9 mouse cellular contexts compared by ENCODE assay signal in genomic region chr5:51868223-51868713, GRCm38 (mm10).
DNase-seq lines count a peak whose midpoint lies in the region; ATAC-seq and TF ChIP-seq lines count a peak whose summit lies in the region.
"Had no signal": no experiment of that assay in that cellular context is flagged by ENCODE, and none has a peak within 500 bp of the region (broad histone marks: within the 10 kb centered on the region; RNA-seq: fewer than 3 reads in every experiment).

No protein-coding gene starts in this region.

- no peaks in the 10 kb centered on the region for H3K36me3 ChIP-seq in embryonic facial prominence, embryonic 14.5 days (ENCODE audit: control insufficient read depth, insufficient read depth, low read length)
- no peaks in the 10 kb centered on the region for H3K36me3 ChIP-seq in embryonic facial prominence, embryonic 10.5 days (replicated peaks)
- H3K36me3 ChIP-seq in limb, embryonic 12.5 days = no peaks in the 10 kb centered on the region
- no peaks in the 10 kb centered on the region for H3K36me3 ChIP-seq in limb, embryonic 10.5 days
- H3K36me3 ChIP-seq in liver, embryonic 14.5 days (replicated peaks; ENCODE audit: control insufficient read depth, insufficient read depth, low read depth) = no peaks in the 10 kb centered on the region
- no peaks in the 10 kb centered on the region for H3K36me3 ChIP-seq in stomach, postnatal 0 days (ENCODE audit: control insufficient read depth, insufficient read depth, low read length)
- H3K36me3 ChIP-seq: hindbrain, embryonic 12.5 days had no signal

- TF ChIP-seq EP300 in liver, embryonic 14.5 days (IDR thresholded peaks at IDR 0.05; ENCODE audit: low read depth) = no peak
- TF ChIP-seq EP300 in stomach, postnatal 0 days (optimal IDR thresholded peaks at IDR 0.05) = no peak

- H3K4me2 ChIP-seq in embryonic facial prominence, embryonic 14.5 days (ENCODE audit: low read depth, low read length) = peak overlapping the region; percentile 33; the same call in 1 of the 2 replicates
- H3K4me2 ChIP-seq in limb, embryonic 12.5 days = no peak overlapping the region
- no peak overlapping the region for H3K4me2 ChIP-seq in liver, embryonic 14.5 days (ENCODE audit: low read depth)
- peak overlapping the region; percentile 42 for H3K4me2 ChIP-seq in stomach, postnatal 0 days (replicated peaks; ENCODE audit: low read depth)
- H3K4me2 ChIP-seq: hindbrain, embryonic 12.5 days had no signal

- no peaks in the 10 kb centered on the region for H3K9me3 ChIP-seq in embryonic facial prominence, embryonic 14.5 days (ENCODE audit: control insufficient read depth, low read length)
- H3K9me3 ChIP-seq in embryonic facial prominence, embryonic 10.5 days = no peaks in the 10 kb centered on the region
- H3K9me3 ChIP-seq in limb, embryonic 12.5 days = no peaks in the 10 kb centered on the region
- no peaks in the 10 kb centered on the region for H3K9me3 ChIP-seq in limb, embryonic 10.5 days (replicated peaks)
- no peaks in the 10 kb centered on the region for H3K9me3 ChIP-seq in liver, embryonic 14.5 days (ENCODE audit: control insufficient read depth, low read length)
- H3K9me3 ChIP-seq in stomach, postnatal 0 days (ENCODE audit: control insufficient read depth, low read length) = no peaks in the 10 kb centered on the region
- H3K9me3 ChIP-seq: hindbrain, embryonic 12.5 days had no signal

- ATAC-seq in embryonic facial prominence, embryonic 14.5 days (ENCODE audit: low read depth) = no peak
- peak; percentile 75; the same call in 1 of the 2 replicates for ATAC-seq in limb, embryonic 12.5 days (ENCODE audit: insufficient number of reproducible peaks, insufficient read depth, low FRiP score, low TSS enrichment, low read depth)
- no peak for ATAC-seq in liver, embryonic 14.5 days (ENCODE audit: insufficient read depth)
- no peak for ATAC-seq in stomach, postnatal 0 days (ENCODE audit: low FRiP score, low TSS enrichment)

- no peak for DNase-seq in embryonic facial prominence, embryonic 14.5 days (ENCODE audit: low spot score)
- DNase-seq in embryonic facial prominence, embryonic 10.5 days (ENCODE audit: low spot score) = no peak
- no peak for DNase-seq in limb, embryonic 10.5 days (ENCODE audit: low spot score)
- DNase-seq in liver, embryonic 14.5 days (ENCODE audit: low read depth in 3 of 3, low spot score in 3 of 3) = peak in 2 of 3 experiments; percentile 1 to 4
- DNase-seq in stomach, postnatal 0 days (ENCODE audit: low spot score) = peak; percentile 18
- no peak for DNase-seq in ovary, postnatal 14 days (ENCODE audit: low spot score)
- DNase-seq in spleen, postnatal 4 days (ENCODE audit: low spot score in 2 of 2) = no peak

- TF ChIP-seq CTCF in liver, embryonic 14.5 days (IDR thresholded peaks at IDR 0.05; ENCODE audit: low read depth) = no peak
- no peak for TF ChIP-seq CTCF in stomach, postnatal 0 days (IDR thresholded peaks at IDR 0.05; ENCODE audit: low read depth)

- H3K4me1 ChIP-seq in embryonic facial prominence, embryonic 14.5 days (ENCODE audit: control insufficient read depth, insufficient read depth, low read length) = no peaks in the 10 kb centered on the region
- no peaks in the 10 kb centered on the region for H3K4me1 ChIP-seq in embryonic facial prominence, embryonic 10.5 days
- H3K4me1 ChIP-seq in limb, embryonic 12.5 days (replicated peaks) = peaks cover 11% of the 10 kb centered on the region; the same call in 1 of the 2 replicates
- H3K4me1 ChIP-seq in limb, embryonic 10.5 days = peaks cover 7% of the 10 kb centered on the region; the same call in 1 of the 2 replicates
- no peaks in the 10 kb centered on the region for H3K4me1 ChIP-seq in liver, embryonic 14.5 days (replicated peaks; ENCODE audit: control insufficient read depth in 2 of 2, insufficient read depth in 2 of 2, low read length in 1 of 2)
- no peaks in the 10 kb centered on the region for H3K4me1 ChIP-seq in stomach, postnatal 0 days (replicated peaks; ENCODE audit: control insufficient read depth, insufficient read depth)
- H3K4me1 ChIP-seq: hindbrain, embryonic 12.5 days had no signal

- H3K4me3 ChIP-seq in embryonic facial prominence, embryonic 14.5 days (ENCODE audit: low read depth, low read length) = no peak overlapping the region
- no peak overlapping the region for H3K4me3 ChIP-seq in embryonic facial prominence, embryonic 10.5 days
- H3K4me3 ChIP-seq in limb, embryonic 12.5 days (replicated peaks) = no peak overlapping the region
- H3K4me3 ChIP-seq in limb, embryonic 10.5 days = no peak overlapping the region
- no peak overlapping the region for H3K4me3 ChIP-seq in liver, embryonic 14.5 days (ENCODE audit: insufficient read depth in 1 of 2, low read depth in 2 of 2, low read length in 2 of 2)
- H3K4me3 ChIP-seq in stomach, postnatal 0 days (ENCODE audit: low read depth, low read length) = no peak overlapping the region
- H3K4me3 ChIP-seq: hindbrain, embryonic 12.5 days had no signal

- H3K27ac ChIP-seq in embryonic facial prominence, embryonic 14.5 days (replicated peaks; ENCODE audit: low read depth, low read length) = no peak overlapping the region
- no peak overlapping the region for H3K27ac ChIP-seq in embryonic facial prominence, embryonic 10.5 days (replicated peaks)
- no peak overlapping the region for H3K27ac ChIP-seq in limb, embryonic 12.5 days
- H3K27ac ChIP-seq in limb, embryonic 10.5 days = no peak overlapping the region
- H3K27ac ChIP-seq in liver, embryonic 14.5 days = no peak overlapping the region
- H3K27ac ChIP-seq in stomach, postnatal 0 days (replicated peaks) = no peak overlapping the region
- H3K27ac ChIP-seq: hindbrain, embryonic 12.5 days had no signal

- no peaks in the 10 kb centered on the region for H3K27me3 ChIP-seq in embryonic facial prominence, embryonic 14.5 days (replicated peaks; ENCODE audit: control insufficient read depth, insufficient read depth, low read length)
- no peaks in the 10 kb centered on the region for H3K27me3 ChIP-seq in embryonic facial prominence, embryonic 10.5 days (replicated peaks; ENCODE audit: low read depth, poor library complexity, severe bottlenecking)
- no peaks in the 10 kb centered on the region for H3K27me3 ChIP-seq in limb, embryonic 12.5 days
- H3K27me3 ChIP-seq in limb, embryonic 10.5 days (ENCODE audit: low read depth, poor library complexity, severe bottlenecking) = no peaks in the 10 kb centered on the region
- H3K27me3 ChIP-seq in liver, embryonic 14.5 days (ENCODE audit: control insufficient read depth, insufficient read depth, low read length) = no peaks in the 10 kb centered on the region
- no peaks in the 10 kb centered on the region for H3K27me3 ChIP-seq in stomach, postnatal 0 days (ENCODE audit: control insufficient read depth, insufficient read depth, low read length)
- H3K27me3 ChIP-seq: hindbrain, embryonic 12.5 days had no signal

- WGBS in embryonic facial prominence, embryonic 14.5 days = 65% methylated on average over 18 of the region's 18 CpGs
- 92% methylated on average over 18 of the region's 18 CpGs for WGBS in embryonic facial prominence, embryonic 10.5 days
- WGBS in limb, embryonic 12.5 days = 73% methylated on average over 18 of the region's 18 CpGs
- WGBS in limb, embryonic 10.5 days = 91% methylated on average over 18 of the region's 18 CpGs
- WGBS in liver, embryonic 14.5 days (ENCODE audit: insufficient replicate concordance) = 76% methylated on average over 18 of the region's 18 CpGs
- 39% methylated on average over 18 of the region's 18 CpGs for WGBS in stomach, postnatal 0 days

- H3K9ac ChIP-seq in embryonic facial prominence, embryonic 14.5 days (ENCODE audit: low read depth, low read length) = no peak overlapping the region; the same call in 1 of the 2 replicates
- no peak overlapping the region for H3K9ac ChIP-seq in limb, embryonic 12.5 days (replicated peaks)
- no peak overlapping the region for H3K9ac ChIP-seq in liver, embryonic 14.5 days (replicated peaks)
- H3K9ac ChIP-seq in stomach, postnatal 0 days (ENCODE audit: low read length) = no peak overlapping the region
- H3K9ac ChIP-seq: hindbrain, embryonic 12.5 days had no signal

Comparison
In these comparisons a context has a peak if more than half of its experiments do, and no peak if none do; other contexts are left out.
1. DNase-seq: peak in liver, embryonic 14.5 days (2 of 3) and stomach, postnatal 0 days (single experiment); none in embryonic facial prominence, embryonic 14.5 days (single experiment), embryonic facial prominence, embryonic 10.5 days (single experiment), limb, embryonic 10.5 days (single experiment), ovary, postnatal 14 days (single experiment) and spleen, postnatal 4 days (0 of 2).
2. H3K4me2 ChIP-seq: peak in embryonic facial prominence, embryonic 14.5 days (single experiment) and stomach, postnatal 0 days (single experiment); none in limb, embryonic 12.5 days (single experiment) and liver, embryonic 14.5 days (single experiment).